Mouse (Mus musculus) adrenal gland (tissue): ENCODE results near the gene Leprot.

Experiments
- intact Hi-C: fragments of 180-260 bp; cut with DNase I; formaldehyde crosslinking; loops from one replicate; pipeline ENCODE4 v1.15.1; 2025
- long read RNA-seq, 2 experiments: library from polyadenylated mRNA; unstranded; transcript quantifications; one replicate each; pipeline ENCODE4 v2.0.0; 2020; ENCODE audit warnings: borderline replicate concordance in 1 of 2; ENCODE audit not compliant: insufficient replicate concordance in 1 of 2

Gene Leprot
- long read RNA-seq, experiment 1, transcript Leprot-201 (4 exons, 1,898 nt) = major isoform, 111 of 122 reads
- long read RNA-seq, experiment 1, partial matches to known transcripts = 4 of 122 reads
- long read RNA-seq, experiment 1, other reads (novel, unspliced or antisense) = 7 of 122 reads
- long read RNA-seq, experiment 2, transcript Leprot-201 (4 exons, 1,898 nt) = major isoform, 115 of 126 reads
- long read RNA-seq, experiment 2, partial matches to known transcripts = 10 of 126 reads
- long read RNA-seq, experiment 2, other reads (novel, unspliced or antisense) = 1 of 126 reads

DNA sequence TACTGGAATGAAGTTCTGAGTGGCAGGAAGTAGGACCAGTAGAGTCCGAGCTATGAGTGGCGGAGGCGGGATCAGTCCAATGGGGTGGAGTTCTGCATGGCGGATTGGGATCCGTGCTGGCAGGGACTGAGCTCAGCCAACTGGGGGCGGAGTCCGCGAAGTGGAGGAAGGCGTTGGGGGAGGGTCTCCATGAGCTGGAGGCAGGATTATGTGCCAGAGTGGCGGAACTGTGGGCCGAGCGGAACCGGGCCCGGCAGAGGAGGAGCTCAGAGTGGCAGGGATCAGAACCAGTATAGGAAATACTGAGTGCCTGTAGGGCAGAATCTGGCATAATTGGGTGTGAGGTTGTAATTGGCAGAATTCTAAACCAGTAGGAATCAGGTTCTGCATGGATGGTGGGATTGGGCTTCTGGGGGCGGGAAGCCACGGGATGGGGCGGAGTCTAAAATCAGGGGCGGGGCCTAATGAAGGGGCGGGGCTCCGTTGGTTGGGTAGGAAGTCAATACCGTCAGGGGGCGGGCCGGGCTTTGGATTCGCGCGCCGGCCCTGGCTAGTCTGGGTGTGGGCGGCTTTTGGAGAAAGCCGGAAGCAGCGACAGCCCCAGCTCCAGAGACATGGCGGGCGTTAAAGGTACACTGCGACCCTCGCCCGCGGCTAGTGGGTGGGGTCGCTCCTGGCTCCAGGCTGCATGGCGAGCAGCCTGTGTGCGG is at the start of gene Leprot:
TSS of gene Leprot (plus strand) at position 523 of the 710 bp plus-strand sequence.
- intact Hi-C loops = loop anchor here (10.0 kb wide), 1 partner anchor 153 kb away; the partner anchor contains the start of gene Dnajc6

- intact Hi-C loops = no loop called here
Measured at GRCm38 (mm10) chr4:101601758-101602157, 45.8 kb upstream of the Leprot start.

GRCm38 (mm10) chr4:101603635-101604034 is 43.9 kb upstream of the Leprot start:
- intact Hi-C loops = no loop called here

GRCm38 (mm10) chr4:101616520-101616919 is 31.0 kb upstream of the Leprot start:
- intact Hi-C loops = no loop called here

- intact Hi-C loops = no loop called here
Measured at GRCm38 (mm10) chr4:101617742-101618141, 29.8 kb upstream of the Leprot start.

DNA sequence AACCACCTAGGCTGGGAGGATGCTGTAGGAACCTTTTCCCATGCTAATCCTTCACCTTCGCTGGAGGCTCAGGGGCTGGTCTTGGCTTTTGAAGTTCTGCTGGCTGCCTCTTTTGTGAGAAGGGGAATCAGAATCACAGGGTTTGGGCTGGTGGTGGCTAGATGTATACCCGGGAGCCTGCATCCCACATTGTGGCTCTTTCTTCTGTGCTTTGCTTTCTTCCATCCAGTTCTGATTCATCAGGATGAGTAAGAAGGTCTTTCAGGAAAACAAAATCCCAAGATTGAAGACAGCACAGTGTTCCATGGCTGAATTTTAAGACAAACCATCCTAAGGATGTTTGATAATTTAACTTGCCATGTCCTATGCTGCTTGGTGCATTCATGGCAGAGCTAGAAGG is 27.3 kb upstream of the Leprot start:
- intact Hi-C loops = no loop called here

DNA sequence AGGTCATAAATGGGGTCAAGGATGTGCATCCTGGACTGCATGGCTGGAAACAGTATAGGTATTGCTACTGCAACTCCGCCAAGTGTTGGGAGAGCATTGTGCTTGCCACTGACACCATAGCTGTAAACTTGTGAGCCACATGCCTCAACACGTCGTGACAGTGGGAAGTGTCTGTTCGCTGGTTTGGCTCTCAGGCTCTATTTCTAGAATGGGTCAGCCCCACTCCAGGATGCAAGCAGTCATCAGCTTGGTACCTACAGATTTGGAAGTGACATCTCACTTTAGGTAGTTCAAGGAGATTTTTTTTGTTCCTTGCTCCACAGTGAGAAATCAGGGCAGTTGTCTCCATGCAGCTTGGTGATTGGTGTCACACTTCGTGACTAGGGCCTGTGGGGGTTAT is 26.3 kb upstream of the Leprot start:
- intact Hi-C loops = no loop called here

DNA sequence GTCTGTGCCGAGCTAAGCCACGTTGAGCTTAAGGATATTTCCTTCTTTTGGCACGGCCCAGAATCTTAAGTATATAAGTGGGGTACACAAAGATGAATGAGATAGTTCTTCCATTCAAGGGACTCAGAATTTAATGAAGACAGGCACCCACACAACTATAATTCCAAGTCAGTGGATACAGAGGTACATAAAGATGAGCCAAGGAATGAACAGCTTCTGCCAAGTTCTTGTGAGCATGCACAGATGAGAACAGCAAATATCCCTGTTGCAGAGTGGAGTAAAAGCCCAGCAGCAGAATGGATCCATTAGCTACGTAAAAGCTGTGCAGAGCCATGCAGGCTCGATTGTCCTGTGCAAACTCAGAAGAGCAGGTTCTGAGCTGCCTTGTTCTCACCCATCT is 22.2 kb upstream of the Leprot start:
- intact Hi-C loops = no loop called here

- intact Hi-C loops = no loop called here
Measured at GRCm38 (mm10) chr4:101635596-101635995, 11.9 kb upstream of the Leprot start.

GRCm38 (mm10) chr4:101637472-101637871 is 10.0 kb upstream of the Leprot start:
- intact Hi-C loops = no loop called here

- intact Hi-C loops = loop anchor here (10.0 kb wide), 1 partner anchor 146 kb away; the partner anchor contains the start of gene Dnajc6
Measured at GRCm38 (mm10) chr4:101640631-101641030, 6.9 kb upstream of the Leprot start.

DNA sequence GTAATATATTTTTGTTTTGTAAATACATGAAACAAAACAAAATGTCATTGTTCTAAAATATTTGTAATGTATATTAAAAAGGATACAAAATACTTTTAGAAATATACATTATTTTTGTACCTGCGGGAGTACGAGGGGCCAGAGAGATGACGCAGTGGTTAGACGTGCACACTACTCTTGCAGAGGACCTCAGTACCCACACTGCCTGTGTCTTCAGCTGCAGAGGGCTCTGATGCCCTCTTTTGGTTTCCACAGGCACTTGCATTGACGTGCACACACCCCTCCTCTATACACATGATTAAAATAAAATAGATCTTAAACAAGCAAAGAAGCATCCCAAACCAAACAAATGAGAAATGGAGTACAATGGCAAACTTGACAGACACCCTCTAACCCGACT is 4.8 kb upstream of the Leprot start:
- intact Hi-C loops = loop anchor here (10.0 kb wide), 1 partner anchor 148 kb away; the partner anchor contains the start of gene Dnajc6

GRCm38 (mm10) chr4:101643216-101643615 is 4.3 kb upstream of the Leprot start:
- intact Hi-C loops = loop anchor here (10.0 kb wide), 1 partner anchor 148 kb away; the partner anchor contains the start of gene Dnajc6

DNA sequence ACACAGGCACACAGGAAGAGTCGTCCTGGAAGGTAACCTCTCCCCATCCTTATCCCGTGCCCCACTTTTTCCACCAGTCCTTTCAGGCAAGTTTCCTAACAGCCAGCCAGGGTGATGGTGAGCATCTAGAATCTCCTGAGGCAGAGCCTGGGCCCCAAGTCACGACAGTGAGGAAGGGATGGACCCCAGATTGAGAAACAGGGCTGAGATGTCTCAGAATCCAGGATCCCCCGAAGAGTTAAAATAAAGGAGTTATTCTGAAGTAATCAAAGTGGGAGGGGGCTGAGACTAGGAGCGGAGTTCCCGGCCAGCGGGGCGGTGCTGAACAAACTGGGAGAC is 692 bp upstream of the Leprot start:
- intact Hi-C loops = loop anchor here (10.0 kb wide), 1 partner anchor 152 kb away; the partner anchor contains the start of gene Dnajc6

GRCm38 (mm10) chr4:101647976-101648642 is 591 bp downstream of the Leprot start:
- intact Hi-C loops = loop anchor here (10.0 kb wide), 1 partner anchor 153 kb away; the partner anchor contains the start of gene Dnajc6

DNA sequence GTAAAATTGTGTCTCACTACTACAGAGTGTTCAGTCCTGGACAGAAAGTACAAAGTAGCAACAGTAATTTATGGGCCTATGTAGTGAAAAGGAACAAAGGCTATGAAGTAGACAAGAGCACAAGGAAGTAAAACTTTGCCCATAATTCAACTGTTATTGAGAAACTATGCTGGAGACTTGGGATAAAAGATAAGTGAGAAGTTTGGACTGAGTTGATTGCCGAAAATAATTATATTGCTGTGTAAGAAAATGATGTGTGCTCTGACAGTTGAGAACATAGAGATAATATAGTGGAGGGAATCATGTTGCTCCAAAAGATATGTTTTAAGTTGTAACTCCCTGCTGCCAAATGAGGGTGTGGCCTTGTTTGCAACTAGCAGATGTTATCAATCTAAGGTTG is 1.2 kb downstream of the Leprot start:
- intact Hi-C loops = loop anchor here (10.0 kb wide), 1 partner anchor 154 kb away; the partner anchor contains the start of gene Dnajc6

- intact Hi-C loops = no loop called here
Measured at GRCm38 (mm10) chr4:101650961-101651360, 3.4 kb downstream of the Leprot start.

DNA sequence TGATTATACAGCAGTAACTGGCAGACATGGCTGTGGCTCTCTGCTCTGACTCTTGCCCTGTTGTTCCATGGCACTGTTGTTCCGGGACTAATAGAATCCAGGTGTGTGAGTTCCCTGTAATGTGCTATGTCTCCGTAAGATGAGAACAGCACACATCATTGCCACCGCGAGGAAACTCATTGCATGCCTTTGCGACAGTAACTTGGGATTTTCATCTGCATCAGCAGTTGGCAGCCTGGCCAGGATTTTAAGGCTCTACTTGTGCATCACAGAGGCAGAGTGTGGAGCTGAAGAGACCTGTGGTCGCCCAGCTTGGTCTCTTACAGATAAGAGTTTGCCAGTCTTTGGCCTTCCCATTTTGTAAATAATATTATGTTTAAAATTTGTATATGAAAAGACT is 6.7 kb downstream of the Leprot start:
- intact Hi-C loops = no loop called here

DNA sequence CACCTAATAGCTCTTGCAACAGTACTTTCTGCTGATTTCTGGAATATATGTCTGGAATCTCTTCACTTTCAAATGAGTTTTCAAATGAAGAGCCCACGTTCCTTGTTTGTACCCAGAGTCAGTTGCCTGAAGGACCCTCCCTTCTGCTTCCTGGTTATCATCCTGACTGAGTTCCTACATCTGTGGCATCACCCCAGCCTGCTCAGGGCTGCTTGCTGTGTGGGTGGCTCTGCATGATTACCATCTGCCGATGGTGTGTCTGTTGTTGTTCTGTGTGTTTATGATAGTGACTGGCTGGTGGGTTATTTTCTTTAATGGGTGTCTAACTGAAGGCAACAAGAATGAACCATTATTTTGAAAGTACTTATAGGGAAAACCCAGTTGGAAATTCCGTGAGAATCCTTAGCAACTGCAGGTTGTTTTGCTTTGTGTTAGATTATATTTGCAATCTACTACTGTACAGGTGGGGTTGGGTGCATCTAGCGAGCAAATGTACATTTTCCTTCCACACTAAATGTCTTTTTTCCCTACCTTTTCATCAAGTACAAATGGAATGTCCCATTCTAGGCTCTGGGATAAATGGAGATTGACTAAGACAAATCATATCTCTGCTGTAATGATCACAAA is 7.4 kb downstream of the Leprot start:
- intact Hi-C loops = loop anchor here (5.0 kb wide), 1 partner anchor 342 kb away; no protein-coding TSS in a partner anchor

DNA sequence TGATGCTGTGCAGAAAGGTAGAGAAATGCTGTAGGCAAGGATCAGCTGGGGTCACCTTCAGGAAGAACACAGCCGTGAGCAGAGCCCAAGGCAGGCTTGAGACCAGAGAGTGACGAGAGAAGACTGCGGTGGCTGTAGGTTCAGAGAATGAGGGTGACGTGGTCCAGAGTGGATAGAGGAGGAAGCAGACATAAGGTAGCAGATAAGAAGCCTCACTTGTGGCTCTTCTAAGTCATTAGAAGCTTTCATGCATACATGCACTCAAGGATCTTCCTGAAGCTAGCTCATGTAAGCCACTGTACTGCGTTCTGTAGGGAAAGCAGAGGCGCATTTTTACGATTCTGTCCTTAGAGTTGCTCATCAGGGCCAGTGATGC is 7.9 kb downstream of the Leprot start:
- intact Hi-C loops = loop anchor here (5.0 kb wide), 1 partner anchor 342 kb away; no protein-coding TSS in a partner anchor

- intact Hi-C loops = loop anchor here (5.0 kb wide), 1 partner anchor 341 kb away; no protein-coding TSS in a partner anchor
Measured at GRCm38 (mm10) chr4:101656056-101656455, 8.5 kb downstream of the Leprot start.
